Mouse (Mus musculus) embryo, embryonic 9.5 days (tissue): ENCODE measurements around the gene Slc43a1.
"Not testable (repeated sequence)": the region's sequence is repeated elsewhere in the genome, so short reads cannot be mapped to it uniquely, and the experiment has no call there.

ENCODE experiments used
- DNase-seq: peaks from one replicate; pipeline ENCODE4 v3.0.0-alpha.2; 2017; ENCODE audit errors: extremely low spot score

Slc43a1 gene

GRCm38 (mm10) chr2:84895495-84896198 lies 57.0 kb downstream of the Slc43a1 start:
- DNase-seq: no peak

GRCm38 (mm10) chr2:84896686-84897085 lies 58.0 kb downstream of the Slc43a1 start:
- not testable (repeated sequence) for DNase-seq

GRCm38 (mm10) chr2:84912722-84913121 lies 74.1 kb downstream of the Slc43a1 start:
- no peak for DNase-seq
